Mouse (Mus musculus) stomach, embryonic 14.5 days (tissue): ENCODE measurements around the gene Ercc6. TPM values are rescaled to one million over a fixed set of nuclear protein-coding genes. Genes with fewer than 3 reads are reported as not detected.

Experiments
- ATAC-seq: fragments of 200-750 bp; cut with Nextera tagmentation; 2 replicates; pipeline ENCODE4 v1.8.0; 2017; ENCODE audit warnings: low read depth, moderate TSS enrichment; ENCODE audit not compliant: insufficient number of reproducible peaks, insufficient read depth, low FRiP score
- H3K27ac ChIP-seq: fragments of 300-500 bp; sonication (generic); 2 replicates; pipeline ENCODE4 v1.5.1; 2014; ENCODE audit warnings: mild to moderate bottlenecking, low read length, moderate library complexity, mixed read lengths
- H3K27me3 ChIP-seq: fragments of 300-500 bp; sonication (generic); 2 replicates; pipeline ENCODE4 v1.6.1; 2014; ENCODE audit warnings: low read length, control low read depth, mixed read lengths; ENCODE audit not compliant: control insufficient read depth, insufficient read depth
- H3K36me3 ChIP-seq: fragments of 300-500 bp; sonication (generic); 2 replicates; pipeline ENCODE4 v1.6.1; 2014; ENCODE audit warnings: mild to moderate bottlenecking, control low read depth, low read length, moderate library complexity, mixed read lengths; ENCODE audit not compliant: control insufficient read depth, insufficient read depth
- H3K4me1 ChIP-seq: fragments of 300-500 bp; sonication (generic); 2 replicates; pipeline ENCODE4 v1.6.1; 2014; ENCODE audit warnings: low read length, control low read depth, mixed read lengths; ENCODE audit not compliant: control insufficient read depth, insufficient read depth
- H3K4me2 ChIP-seq: fragments of 300-500 bp; sonication (generic); replicated peaks from 2 replicates; pipeline ENCODE4 v1.6.1; 2014; ENCODE audit warnings: low read depth, low read length, control low read depth
- H3K4me3 ChIP-seq: fragments of 300-500 bp; sonication (generic); 2 replicates; pipeline ENCODE4 v1.5.1; 2014; ENCODE audit warnings: low read depth, low read length, control low read depth
- H3K9ac ChIP-seq: fragments of 300-500 bp; sonication (generic); replicated peaks from 2 replicates; pipeline ENCODE4 v1.6.1; 2014; ENCODE audit warnings: low read depth, mild to moderate bottlenecking, control low read depth, low read length, moderate library complexity, mixed read lengths
- H3K9me3 ChIP-seq: fragments of 300-500 bp; sonication (generic); 2 replicates; pipeline ENCODE4 v1.6.1; 2016; ENCODE audit warnings: low read depth, low read length, control low read depth; ENCODE audit not compliant: control insufficient read depth
- WGBS: fragments of 180-500 bp; shearing (Covaris S2); extraction: QIAGEN DNeasy Blood & Tissue Kit; methylation state at CpG from one replicate; pipeline ENCODE4 v1.1.7; 2014; 5-methylcytosine and 5-hydroxymethylcytosine counted together
- polyA plus RNA-seq: library from polyadenylated mRNA; unstranded; fragments of >200 nt; fragmentation: Nextera tagmentation; extraction: Ambion mirVana; gene quantifications from 2 replicates; pipeline ENCODE4 v1.2.1, GENCODE M21; 2014

The Ercc6 gene
- polyA plus RNA-seq, 1 experiment from 2014 or later, result 18.6 TPM

- no peak overlapping the region for H3K27ac ChIP-seq
- no peaks in the 10 kb centered on the region for H3K27me3 ChIP-seq
- no peaks in the 10 kb centered on the region for H3K9me3 ChIP-seq
- no peak overlapping the region for H3K4me3 ChIP-seq
- no peak for ATAC-seq
- H3K9ac ChIP-seq, result no peak overlapping the region
- 48% methylated on average over 10 of the region's 10 CpGs for WGBS
- H3K4me2 ChIP-seq, result no peak overlapping the region
- no peaks in the 10 kb centered on the region for H3K36me3 ChIP-seq
- H3K4me1 ChIP-seq, result 0 out of 2 replicates have a peak, but pooled peaks cover 2% of the 10 kb centered on the region
Measured at GRCm38 (mm10) chr14:32508105-32508835, 5.1 kb upstream of the Ercc6 start.

GRCm38 (mm10) chr14:32509443-32509961 is 3.8 kb upstream of the Ercc6 start:
- H3K4me2 ChIP-seq, result no peak overlapping the region
- 0 out of 2 replicates have a peak, but pooled peaks cover 7% of the 10 kb centered on the region for H3K4me1 ChIP-seq
- ATAC-seq, result no peak
- WGBS, result 86% methylated on average over 6 of the region's 6 CpGs
- no peak overlapping the region for H3K27ac ChIP-seq
- H3K4me3 ChIP-seq, result no peak overlapping the region
- H3K36me3 ChIP-seq, result no peaks in the 10 kb centered on the region
- no peaks in the 10 kb centered on the region for H3K27me3 ChIP-seq
- no peaks in the 10 kb centered on the region for H3K9me3 ChIP-seq
- no peak overlapping the region for H3K9ac ChIP-seq

- 0 out of 2 replicates have a peak, but pooled peaks cover 7% of the 10 kb centered on the region for H3K4me1 ChIP-seq
- H3K36me3 ChIP-seq, result peaks cover 11% of the 10 kb centered on the region; the same call in 1 of the 2 replicates
- no peak for ATAC-seq
- WGBS, result 43% methylated on average over 9 of the region's 9 CpGs
- H3K4me3 ChIP-seq, result peak overlapping the region; percentile 53; the same call in 1 of the 2 replicates
- H3K9ac ChIP-seq, result no peak overlapping the region
- H3K9me3 ChIP-seq, result no peaks in the 10 kb centered on the region
- peak overlapping the region; percentile 81 for H3K4me2 ChIP-seq
- no peak overlapping the region for H3K27ac ChIP-seq
- H3K27me3 ChIP-seq, result no peaks in the 10 kb centered on the region
Measured at GRCm38 (mm10) chr14:32512912-32513311, 409 bp upstream of the Ercc6 start.

GRCm38 (mm10) chr14:32516086-32516485 is 2.8 kb downstream of the Ercc6 start:
- Histone ChIP-seq H3K27ac (no peak overlapping the region), H3K27me3 (no peaks in the 10 kb centered on the region), H3K4me2 (no peak overlapping the region), H3K9me3 (no peaks in the 10 kb centered on the region), H3K9ac (no peak overlapping the region), H3K36me3 (peaks cover 29% of the 10 kb centered on the region), H3K4me1 (0 out of 2 replicates have a peak, but pooled peaks cover 7% of the 10 kb centered on the region), H3K4me3 (no peak overlapping the region)
- WGBS, result 76% methylated on average over 1 of the region's 1 CpGs
- ATAC-seq, result no peak

- no peak for ATAC-seq
- H3K36me3 ChIP-seq, result peaks cover 32% of the 10 kb centered on the region
- 0 out of 2 replicates have a peak, but pooled peaks cover 4% of the 10 kb centered on the region for H3K4me1 ChIP-seq
- H3K4me3 ChIP-seq, result no peak overlapping the region
- no peak overlapping the region for H3K9ac ChIP-seq
- no peak overlapping the region for H3K27ac ChIP-seq
- H3K27me3 ChIP-seq, result no peaks in the 10 kb centered on the region
- H3K4me2 ChIP-seq, result no peak overlapping the region
- 95% methylated on average over 2 of the region's 2 CpGs for WGBS
- H3K9me3 ChIP-seq, result no peaks in the 10 kb centered on the region
Measured at GRCm38 (mm10) chr14:32518543-32518942, 5.2 kb downstream of the Ercc6 start.

- Histone ChIP-seq H3K36me3 (peaks cover 37% of the 10 kb centered on the region), H3K9me3 (no peaks in the 10 kb centered on the region), H3K4me1 (no peaks in the 10 kb centered on the region), H3K4me2 (no peak overlapping the region), H3K9ac (no peak overlapping the region), H3K4me3 (no peak overlapping the region), H3K27ac (no peak overlapping the region), H3K27me3 (no peaks in the 10 kb centered on the region)
- ATAC-seq, result no peak; the same call in 1 of the 2 replicates
- 82% methylated on average over 7 of the region's 7 CpGs for WGBS
Measured at GRCm38 (mm10) chr14:32520400-32520926, 7.1 kb downstream of the Ercc6 start.

- WGBS, result 79% methylated on average over 2 of the region's 2 CpGs
- Histone ChIP-seq H3K9ac (no peak overlapping the region), H3K36me3 (peaks cover 41% of the 10 kb centered on the region), H3K9me3 (no peaks in the 10 kb centered on the region), H3K4me1 (no peaks in the 10 kb centered on the region), H3K27me3 (no peaks in the 10 kb centered on the region), H3K4me3 (no peak overlapping the region), H3K4me2 (no peak overlapping the region), H3K27ac (no peak overlapping the region)
- ATAC-seq, result no peak
Measured at GRCm38 (mm10) chr14:32522336-32522735, 9.0 kb downstream of the Ercc6 start.

- H3K9me3 ChIP-seq, result no peaks in the 10 kb centered on the region
- no peak for ATAC-seq
- H3K4me2 ChIP-seq, result no peak overlapping the region
- no peaks in the 10 kb centered on the region for H3K4me1 ChIP-seq
- no peak overlapping the region for H3K27ac ChIP-seq
- H3K4me3 ChIP-seq, result no peak overlapping the region
- no peaks in the 10 kb centered on the region for H3K27me3 ChIP-seq
- peaks cover 31% of the 10 kb centered on the region for H3K36me3 ChIP-seq
- H3K9ac ChIP-seq, result no peak overlapping the region
- 79% methylated on average over 1 of the region's 1 CpGs for WGBS
Measured at GRCm38 (mm10) chr14:32524071-32524470, 10.8 kb downstream of the Ercc6 start.
